Mouse (Mus musculus) v-Abl transformed pro-B cells (cell line): Measurements from ENCODE around the gene Med21.

Experiments
- in situ Hi-C, 2 experiments: fragments of 400-800 bp; cut with MboI; formaldehyde crosslinking; loops; one replicate each; pipeline ENCODE4 v1.15.1; 2025; ENCODE audit not compliant: unreplicated experiment in 2 of 2

The Med21 gene

GRCm38 (mm10) chr6:146642276-146643183 is at the start of gene Med21, which contains the start of gene Tm7sf3:
TSS of gene Med21 (plus strand) at chr6:146642547.
TSS of gene Tm7sf3 (minus strand) at chr6:146642824.
- in situ Hi-C loops = no loop called here

- in situ Hi-C loops = loop anchor here in 1 of 2 experiments (25.0 kb wide), 1 partner anchor 1240 kb away; no protein-coding TSS in a partner anchor
These were observed 39.7 kb upstream of the Med21 start for GRCm38 (mm10) chr6:146602601-146603000.

- in situ Hi-C loops = loop anchor here in 1 of 2 experiments (25.0 kb wide), 1 partner anchor 1241 kb away; no protein-coding TSS in a partner anchor
These were observed 38.7 kb upstream of the Med21 start for GRCm38 (mm10) chr6:146603651-146604050.

- in situ Hi-C loops = loop anchor here in 1 of 2 experiments (25.0 kb wide), 1 partner anchor 1249 kb away; no protein-coding TSS in a partner anchor
These were observed 31.0 kb upstream of the Med21 start for GRCm38 (mm10) chr6:146611385-146611784.

- in situ Hi-C loops = loop anchor here in 1 of 2 experiments (25.0 kb wide), 1 partner anchor 1250 kb away; no protein-coding TSS in a partner anchor
These were observed 30.4 kb upstream of the Med21 start for GRCm38 (mm10) chr6:146611897-146612296.

GRCm38 (mm10) chr6:146612736-146613135 is 29.6 kb upstream of the Med21 start:
- in situ Hi-C loops = loop anchor here in 1 of 2 experiments (25.0 kb wide), 1 partner anchor 1250 kb away; no protein-coding TSS in a partner anchor

GRCm38 (mm10) chr6:146613907-146614306 is 28.4 kb upstream of the Med21 start:
- in situ Hi-C loops = loop anchor here in 1 of 2 experiments (25.0 kb wide), 1 partner anchor 1252 kb away; no protein-coding TSS in a partner anchor

- in situ Hi-C loops = loop anchor here in 1 of 2 experiments (25.0 kb wide), 1 partner anchor 1252 kb away; no protein-coding TSS in a partner anchor
These were observed 27.8 kb upstream of the Med21 start for GRCm38 (mm10) chr6:146614541-146614940.

GRCm38 (mm10) chr6:146615891-146616290 is 26.5 kb upstream of the Med21 start:
- in situ Hi-C loops = loop anchor here in 1 of 2 experiments (25.0 kb wide), 1 partner anchor 1254 kb away; no protein-coding TSS in a partner anchor

- in situ Hi-C loops = loop anchor here in 1 of 2 experiments (25.0 kb wide), 1 partner anchor 1254 kb away; no protein-coding TSS in a partner anchor
These were observed 25.7 kb upstream of the Med21 start for GRCm38 (mm10) chr6:146616670-146617069.

- in situ Hi-C loops = no loop called here
These were observed 14.2 kb upstream of the Med21 start for GRCm38 (mm10) chr6:146628123-146628522.

GRCm38 (mm10) chr6:146629781-146630756 is 12.3 kb upstream of the Med21 start:
- in situ Hi-C loops = no loop called here

GRCm38 (mm10) chr6:146630961-146631360 is 11.4 kb upstream of the Med21 start:
- in situ Hi-C loops = no loop called here

GRCm38 (mm10) chr6:146631847-146632246 is 10.5 kb upstream of the Med21 start:
- in situ Hi-C loops = no loop called here

GRCm38 (mm10) chr6:146632403-146632802 is 9.9 kb upstream of the Med21 start:
- in situ Hi-C loops = no loop called here

GRCm38 (mm10) chr6:146633097-146633496 is 9.2 kb upstream of the Med21 start:
- in situ Hi-C loops = no loop called here

- in situ Hi-C loops = no loop called here
These were observed 8.7 kb upstream of the Med21 start for GRCm38 (mm10) chr6:146633629-146634014.

GRCm38 (mm10) chr6:146634015-146634722 is 8.2 kb upstream of the Med21 start:
- in situ Hi-C loops = no loop called here

- in situ Hi-C loops = no loop called here
These were observed 7.4 kb upstream of the Med21 start for GRCm38 (mm10) chr6:146634759-146635606.
